Mouse (Mus musculus): ENCODE measurements around the gene Secisbp2l.

- no peak for TF ChIP-seq POLR2A (IDR thresholded peaks at IDR 0.05; ENCODE audit: extremely low read depth, insufficient read depth, low read length)
- no peak for TF ChIP-seq CTCF (IDR thresholded peaks at IDR 0.05; ENCODE audit: extremely low read depth, insufficient read depth, low read length)
Observed at GRCm38 (mm10) chr2:125774846-125775245, 7.8 kb downstream of the Secisbp2l start.
